Mouse (Mus musculus): ENCODE measurements around the gene Gm36864.

DNA sequence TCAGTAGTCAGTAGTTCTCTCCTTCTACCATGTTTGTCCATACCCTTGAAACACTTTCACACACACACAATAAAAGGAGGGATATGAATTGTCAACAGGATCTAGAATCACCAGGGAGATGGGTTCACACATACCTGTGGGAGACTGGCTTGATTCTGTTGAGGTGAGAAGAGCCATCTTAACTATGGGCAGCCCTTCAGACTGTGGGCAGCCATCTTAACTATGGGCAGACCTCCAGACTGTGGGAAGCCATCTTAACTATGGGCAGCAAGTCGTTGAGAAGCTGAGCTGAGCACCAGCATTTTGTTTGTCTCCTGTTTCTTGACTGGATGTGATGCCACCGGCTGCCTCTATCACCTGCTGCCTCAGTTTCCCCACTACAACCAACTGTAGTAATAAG lies 35.3 kb downstream of the Gm36864 start:
- TF ChIP-seq CTCF (conservative IDR thresholded peaks at IDR 0.05; ENCODE audit: low read length) (no peak), POU5F1 (IDR thresholded peaks at IDR 0.05; ENCODE audit: borderline replicate concordance, low read length) (no peak)
